Mouse (Mus musculus) E14TG2a.4 (cell line): ENCODE measurements at regions not wholly inside any gene's neighbourhood (a gene's known extent, or its start where the extent isn't known, plus 50 kb on each side); places are given as distances from the start of the nearest gene placed in this dataset.

ENCODE experiments used
- CTCF ChIP-seq: conservative IDR thresholded peaks from 2 replicates; pipeline ENCODE4 v1.5.1; 2014; ENCODE audit warnings: low read length
- POU5F1 ChIP-seq: IDR thresholded peaks from 2 replicates; pipeline ENCODE4 v1.6.1; 2014; ENCODE audit warnings: low read length, borderline replicate concordance

DNA sequence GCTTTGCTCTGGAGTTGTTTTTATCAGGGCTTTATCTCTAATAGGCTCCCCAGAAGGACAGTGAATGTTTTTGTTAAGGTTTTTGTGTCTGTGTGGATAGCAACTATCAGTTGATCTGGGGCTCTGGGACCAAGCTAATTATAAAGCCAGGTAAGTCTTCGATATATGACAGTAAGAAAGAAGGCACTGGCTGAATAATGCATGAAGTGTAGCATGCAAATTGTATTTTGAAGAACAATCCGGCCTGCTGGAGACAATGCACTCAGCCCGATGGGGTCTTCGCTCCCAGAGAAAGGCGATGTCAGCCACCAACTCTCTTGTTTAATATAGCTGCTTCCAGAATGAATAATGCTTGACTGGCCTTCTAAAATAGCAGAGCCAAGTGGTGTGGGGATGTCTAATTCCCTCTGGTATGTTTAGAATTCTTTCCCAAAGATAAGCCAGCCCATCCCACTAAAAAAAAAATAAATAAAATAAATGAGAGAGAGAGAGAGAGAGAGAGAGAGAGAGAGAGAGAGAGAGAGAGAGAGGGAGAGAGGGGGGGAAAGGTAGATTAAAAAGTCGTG is 68.6 kb downstream of the Dad1 start:
- no peak for TF ChIP-seq CTCF
- no peak for TF ChIP-seq POU5F1
